Mouse (Mus musculus): ENCODE measurements around the gene Hyal2.

GRCm38 (mm10) chr9:107571534-107572326, 4.0 kb downstream of the Hyal2 start:
- TF ChIP-seq POLR2A (IDR thresholded peaks at IDR 0.05; ENCODE audit: control insufficient read depth, extremely low read depth, insufficient read depth, low read length, poor library complexity) (no peak), CTCF (IDR thresholded peaks at IDR 0.05; ENCODE audit: borderline replicate concordance, control insufficient read depth, extremely low read depth, insufficient read depth, low read length, poor library complexity) (no peak)

Data from thymus, adult 2 months (tissue).